8 mouse cellular contexts compared by ENCODE assay signal in the genomic region with DNA sequence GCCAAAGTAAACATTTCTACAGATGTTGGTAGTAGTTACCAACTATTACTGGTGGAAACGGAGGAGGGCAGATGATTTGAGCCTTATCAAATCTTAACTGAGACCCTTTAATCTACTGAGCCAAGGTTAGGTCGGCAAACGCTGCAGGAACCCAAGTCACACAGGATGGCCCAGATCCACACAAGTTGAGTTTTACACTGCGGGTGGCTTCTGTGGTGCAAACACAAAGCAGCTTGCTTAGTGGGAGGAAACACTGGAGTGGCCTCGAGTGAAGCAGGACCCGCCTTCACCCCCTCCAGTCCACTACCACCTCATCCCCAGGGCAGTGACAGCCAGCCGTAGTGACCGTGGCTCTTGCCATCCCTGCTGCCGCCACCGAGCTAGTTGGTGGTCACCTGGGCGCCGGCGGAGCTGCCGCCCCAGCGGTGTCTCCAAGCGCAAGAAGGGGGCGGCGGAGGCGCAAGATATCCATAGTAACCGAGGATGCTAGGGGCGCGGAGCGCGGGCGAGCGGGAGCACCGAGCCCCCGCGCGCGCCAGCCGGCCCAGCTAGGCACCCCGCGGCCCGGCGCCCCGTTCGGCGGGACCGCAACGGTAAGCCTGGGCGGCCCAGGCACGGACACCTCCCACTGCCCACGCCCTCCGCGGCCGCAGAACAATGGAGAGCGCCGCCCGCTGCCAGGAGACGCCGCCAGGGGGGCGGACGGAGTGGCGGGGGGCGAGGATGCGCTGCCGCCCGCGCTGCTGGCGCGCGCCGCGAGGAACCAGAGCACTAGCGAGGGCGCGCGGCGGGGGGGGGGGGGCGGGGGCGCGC.
A peak's percentile ranks its signal among the peaks of the same experiment; 100 is the strongest.
DNase-seq lines count a peak whose midpoint lies in the region.

No protein-coding gene starts in this region.

- H3K36me3 ChIP-seq in hindbrain, embryonic 10.5 days, result no peaks in the 10 kb centered on the region
- H3K36me3 ChIP-seq in limb, embryonic 10.5 days, result no peaks in the 10 kb centered on the region

- H3K4me3 ChIP-seq in hindbrain, embryonic 10.5 days, result peak overlapping the region; percentile 77
- peak overlapping the region; percentile 65 for H3K4me3 ChIP-seq in limb, embryonic 10.5 days

- peak; percentile 7 for DNase-seq in kidney, postnatal 10 days
- no peak for DNase-seq in kidney, adult 11 months
- peak; percentile 54 for DNase-seq in embryo, embryonic 10.5 days (ENCODE audit: low spot score)
- DNase-seq in hindbrain, embryonic 10.5 days (ENCODE audit: low spot score), result peak; percentile 53
- peak; percentile 57 for DNase-seq in limb, embryonic 10.5 days (ENCODE audit: low spot score)
- peak; percentile 85 for DNase-seq in retina, postnatal 1 day
- no peak for DNase-seq in ovary, postnatal 10 days (ENCODE audit: low spot score)
- no peak for DNase-seq in kidney, postnatal 36 days

- under 1% methylated on average over 59 of the region's 73 CpGs for WGBS in hindbrain, embryonic 10.5 days
- under 1% methylated on average over 59 of the region's 73 CpGs for WGBS in limb, embryonic 10.5 days

- H3K4me1 ChIP-seq in hindbrain, embryonic 10.5 days (replicated peaks), result peaks cover 20% of the 10 kb centered on the region
- peaks cover 13% of the 10 kb centered on the region for H3K4me1 ChIP-seq in limb, embryonic 10.5 days

- no peaks in the 10 kb centered on the region for H3K9me3 ChIP-seq in hindbrain, embryonic 10.5 days
- no peaks in the 10 kb centered on the region for H3K9me3 ChIP-seq in limb, embryonic 10.5 days (replicated peaks)

- H3K27ac ChIP-seq in hindbrain, embryonic 10.5 days, result peak overlapping the region; percentile 86
- no peak overlapping the region for H3K27ac ChIP-seq in limb, embryonic 10.5 days

- peaks cover 65% of the 10 kb centered on the region for H3K27me3 ChIP-seq in hindbrain, embryonic 10.5 days (ENCODE audit: insufficient read depth, poor library complexity, severe bottlenecking)
- peaks cover 73% of the 10 kb centered on the region for H3K27me3 ChIP-seq in limb, embryonic 10.5 days (ENCODE audit: low read depth, poor library complexity, severe bottlenecking)

Comparison
In these comparisons a context has a peak if more than half of its experiments do, and no peak if none do; other contexts are left out.
1. DNase-seq: peak in kidney, postnatal 10 days (single experiment), embryo, embryonic 10.5 days (single experiment), hindbrain, embryonic 10.5 days (single experiment), limb, embryonic 10.5 days (single experiment) and retina, postnatal 1 day (single experiment); none in kidney, adult 11 months (single experiment), ovary, postnatal 10 days (single experiment) and kidney, postnatal 36 days (0 of 2).